Mouse (Mus musculus): ENCODE measurements around the gene Fam89b. TPM values are rescaled to one million over a fixed set of nuclear protein-coding genes. Genes with fewer than 3 reads are reported as not detected.

Fam89b gene
- polyA plus RNA-seq, 1 experiment from 2014 or later = 47.0 TPM

- Histone ChIP-seq H3K4me1 (replicated peaks) (peaks cover 28% of the 10 kb centered on the region), H3K27me3 (peaks cover 48% of the 10 kb centered on the region), H3K36me3 (peaks cover 7% of the 10 kb centered on the region), H3K4me3 (replicated peaks) (no peak overlapping the region), H3K27ac (no peak overlapping the region), H3K9me3 (replicated peaks) (no peaks in the 10 kb centered on the region), H3K9ac (no peak overlapping the region; the same call in 1 of the 2 replicates), H3K4me2 (no peak overlapping the region)
- 64% methylated on average over 9 of the region's 9 CpGs for WGBS (ENCODE audit: insufficient replicate concordance)
- DNase-seq = no peak
- no peak for ATAC-seq (ENCODE audit: low read depth)
Measured at GRCm38 (mm10) chr19:5734325-5734724, 4.9 kb upstream of the Fam89b start.

DNA sequence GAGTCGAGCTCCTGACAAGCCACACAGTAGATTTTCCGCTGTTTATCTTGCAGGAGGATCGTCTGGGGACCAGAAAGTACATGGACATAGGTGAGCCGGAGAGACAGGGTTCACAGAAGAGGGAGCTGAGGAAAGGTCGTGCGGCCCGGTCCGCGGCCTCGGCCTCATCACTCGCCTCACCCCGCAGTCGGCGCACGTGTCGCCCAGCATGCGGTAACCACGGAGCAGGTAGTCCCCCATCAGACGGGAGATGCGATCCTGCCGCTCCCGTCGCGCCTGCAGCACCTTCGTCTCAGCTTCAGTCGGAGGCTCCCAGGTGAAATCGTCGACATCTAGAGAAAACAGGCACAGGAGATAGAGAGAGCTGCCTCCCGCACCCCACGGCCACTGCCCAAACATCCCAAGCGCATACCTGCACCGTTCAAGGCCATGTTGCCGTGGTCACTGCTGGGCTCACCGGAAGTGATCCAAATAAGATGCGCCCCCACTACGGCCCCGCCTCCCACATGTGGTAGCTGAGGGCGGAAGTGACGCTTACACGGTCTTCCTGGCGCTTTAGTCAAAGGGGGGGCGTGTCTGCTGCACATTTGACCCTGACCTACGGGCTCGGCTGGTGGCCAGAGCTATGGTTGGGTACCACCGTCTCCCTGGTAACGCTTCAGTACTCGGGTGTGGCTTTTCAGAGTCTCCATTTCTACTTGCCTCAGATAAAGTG is 2.0 kb upstream of the Fam89b start:
- peak overlapping the region; percentile 71 for H3K27ac ChIP-seq
- H3K4me2 ChIP-seq = peak overlapping the region; percentile 91
- peaks cover 25% of the 10 kb centered on the region for H3K27me3 ChIP-seq
- ATAC-seq (ENCODE audit: low read depth) (peak; percentile 41), DNase-seq (peak; percentile 87)
- H3K4me1 ChIP-seq (replicated peaks) = peaks cover 55% of the 10 kb centered on the region
- H3K9me3 ChIP-seq (replicated peaks) = no peaks in the 10 kb centered on the region
- peak overlapping the region; percentile 100 for H3K9ac ChIP-seq
- H3K4me3 ChIP-seq (replicated peaks) = peak overlapping the region; percentile 99
- peaks cover 12% of the 10 kb centered on the region for H3K36me3 ChIP-seq
- WGBS (ENCODE audit: insufficient replicate concordance) = 1% methylated on average over 47 of the region's 47 CpGs

DNA sequence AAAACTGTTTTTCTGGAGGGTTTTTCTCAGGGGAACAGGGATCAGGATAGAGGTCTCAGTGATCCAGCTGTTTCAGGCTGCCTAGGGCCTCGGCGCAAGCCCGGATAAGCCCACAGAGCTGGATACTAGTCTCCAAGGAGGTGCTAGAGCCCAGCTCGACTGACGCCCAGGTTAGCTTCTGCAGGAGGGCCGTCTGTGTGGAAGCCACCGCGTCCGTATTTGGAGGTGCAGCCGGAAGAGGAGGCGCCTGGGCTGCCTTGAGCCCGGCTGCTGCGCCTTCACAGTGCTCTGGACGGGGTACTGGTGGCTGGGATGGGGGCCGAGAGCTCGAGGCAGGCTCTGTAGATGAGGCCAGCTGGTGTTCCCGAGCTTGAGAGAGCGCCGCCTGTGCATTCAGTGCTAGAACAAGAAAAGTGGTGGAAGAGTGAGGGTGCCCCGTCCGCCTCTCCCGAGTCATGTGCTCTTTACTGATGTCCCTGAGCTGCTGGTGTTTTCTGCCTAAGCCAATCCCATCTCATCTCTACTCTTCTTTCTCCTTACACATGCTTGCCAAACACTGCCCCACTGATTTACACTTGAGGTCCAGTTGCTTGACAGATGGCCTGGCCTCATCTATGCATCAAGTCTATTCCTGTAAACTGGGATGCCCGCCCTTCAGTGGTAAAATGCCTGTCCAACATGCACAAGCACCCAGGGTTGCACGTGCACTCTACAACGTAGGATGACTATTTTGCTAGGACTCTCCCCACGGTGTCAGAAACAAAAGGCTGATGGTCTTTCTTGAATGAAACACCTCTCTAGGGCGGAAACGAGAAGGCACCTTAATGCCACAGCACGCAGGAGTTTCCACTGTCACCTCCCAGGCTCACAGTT is 1.1 kb upstream of the Fam89b start:
- no peak for DNase-seq
- Histone ChIP-seq H3K27me3 (peaks cover 18% of the 10 kb centered on the region), H3K4me2 (peak overlapping the region; percentile 91), H3K27ac (peak overlapping the region; percentile 99), H3K36me3 (peaks cover 12% of the 10 kb centered on the region), H3K4me3 (replicated peaks) (peak overlapping the region; percentile 99), H3K9ac (peak overlapping the region; percentile 100), H3K4me1 (replicated peaks) (peaks cover 57% of the 10 kb centered on the region), H3K9me3 (replicated peaks) (no peaks in the 10 kb centered on the region)
- 73% methylated on average over 29 of the region's 29 CpGs for WGBS (ENCODE audit: insufficient replicate concordance)
- ATAC-seq (ENCODE audit: low read depth) = no peak

- H3K27me3 ChIP-seq = peaks cover 3% of the 10 kb centered on the region
- peak overlapping the region; percentile 91 for H3K4me2 ChIP-seq
- DNase-seq = no peak
- peak overlapping the region; percentile 99 for H3K4me3 ChIP-seq (replicated peaks)
- peak overlapping the region; percentile 100 for H3K9ac ChIP-seq
- H3K9me3 ChIP-seq (replicated peaks) = no peaks in the 10 kb centered on the region
- peaks cover 69% of the 10 kb centered on the region for H3K4me1 ChIP-seq (replicated peaks)
- peaks cover 18% of the 10 kb centered on the region for H3K36me3 ChIP-seq
- H3K27ac ChIP-seq = peak overlapping the region; percentile 99
- WGBS (ENCODE audit: insufficient replicate concordance) = 11% methylated on average over 37 of the region's 37 CpGs
- ATAC-seq (ENCODE audit: low read depth) = no peak
Measured at GRCm38 (mm10) chr19:5728631-5729443, 616 bp downstream of the Fam89b start.

DNA sequence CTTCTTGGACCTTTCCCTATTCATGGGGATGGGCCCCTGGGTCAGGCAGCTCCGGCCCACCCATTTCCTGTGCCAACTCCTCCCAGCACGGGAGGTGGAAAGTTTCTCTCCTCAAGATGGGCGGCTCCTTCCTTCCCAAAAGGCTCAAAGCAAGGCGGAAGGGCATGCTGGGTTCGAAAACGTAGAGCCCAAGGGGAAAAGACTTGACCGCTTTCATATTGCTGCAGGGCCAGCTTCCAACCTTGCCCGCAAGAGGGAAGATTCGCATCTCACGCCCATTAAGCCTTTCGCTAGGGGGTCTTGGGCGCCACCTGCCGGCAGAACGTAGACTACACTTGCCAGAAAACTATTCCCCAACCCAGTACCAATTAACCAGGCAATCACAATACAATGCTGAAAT is 1.8 kb downstream of the Fam89b start:
- peaks cover 29% of the 10 kb centered on the region for H3K36me3 ChIP-seq
- no peak for ATAC-seq (ENCODE audit: low read depth)
- no peaks in the 10 kb centered on the region for H3K9me3 ChIP-seq (replicated peaks)
- peak overlapping the region; percentile 91 for H3K4me2 ChIP-seq
- H3K4me1 ChIP-seq (replicated peaks) = peaks cover 80% of the 10 kb centered on the region
- no peaks in the 10 kb centered on the region for H3K27me3 ChIP-seq
- H3K9ac ChIP-seq = peak overlapping the region; percentile 100
- H3K27ac ChIP-seq = peak overlapping the region; percentile 99
- WGBS (ENCODE audit: insufficient replicate concordance) = 2% methylated on average over 14 of the region's 14 CpGs
- peak overlapping the region; percentile 99 for H3K4me3 ChIP-seq (replicated peaks)
- DNase-seq = peak; percentile 81

DNA sequence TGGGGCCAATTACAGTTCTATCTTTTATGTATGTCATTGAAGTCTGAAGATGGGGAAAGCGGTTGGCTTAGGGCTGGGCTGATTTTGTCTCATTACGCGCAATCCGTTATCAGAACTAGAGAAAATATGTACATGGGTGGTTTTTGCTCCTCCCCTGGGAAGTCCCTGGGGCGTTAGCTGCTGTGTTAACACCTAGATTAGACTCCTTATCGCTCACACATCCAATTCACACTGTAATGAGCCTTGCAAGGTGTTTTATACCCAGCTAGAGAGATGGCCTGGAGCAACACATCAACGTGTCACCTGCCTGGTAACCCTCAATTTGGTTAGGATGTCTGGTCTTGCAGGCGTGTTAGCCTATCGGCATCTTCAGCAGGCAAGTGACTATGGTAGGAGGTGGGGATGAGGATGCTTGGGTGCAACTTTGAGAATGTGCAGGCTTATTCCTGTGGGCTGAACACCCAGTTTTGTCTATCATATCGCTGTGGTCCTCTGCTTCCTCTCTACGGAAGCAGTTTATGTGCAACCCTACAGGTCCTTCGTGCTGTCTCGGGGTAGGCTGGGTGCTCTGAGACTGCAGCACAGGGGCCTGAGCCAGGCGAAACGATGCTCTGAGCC is 2.4 kb downstream of the Fam89b start:
- peak overlapping the region; percentile 91 for H3K4me2 ChIP-seq
- 12% methylated on average over 15 of the region's 15 CpGs for WGBS (ENCODE audit: insufficient replicate concordance)
- H3K9ac ChIP-seq = peak overlapping the region; percentile 100
- H3K36me3 ChIP-seq = peaks cover 36% of the 10 kb centered on the region
- no peaks in the 10 kb centered on the region for H3K27me3 ChIP-seq
- H3K4me3 ChIP-seq (replicated peaks) = peak overlapping the region; percentile 99
- no peaks in the 10 kb centered on the region for H3K9me3 ChIP-seq (replicated peaks)
- peak; percentile 62 for ATAC-seq (ENCODE audit: low read depth)
- peak overlapping the region; percentile 99 for H3K27ac ChIP-seq
- H3K4me1 ChIP-seq (replicated peaks) = peaks cover 84% of the 10 kb centered on the region
- peak; percentile 80 for DNase-seq

- peak; percentile 25 for ATAC-seq (ENCODE audit: low read depth)
- peaks cover 84% of the 10 kb centered on the region for H3K4me1 ChIP-seq (replicated peaks)
- H3K4me3 ChIP-seq (replicated peaks) = peak within 1 kb of the TSS; percentile 99
- H3K9ac ChIP-seq = peak within 1 kb of the TSS; percentile 100
- no peaks in the 10 kb centered on the region for H3K27me3 ChIP-seq
- H3K9me3 ChIP-seq (replicated peaks) = no peaks in the 10 kb centered on the region
- peaks cover 47% of the 10 kb centered on the region for H3K36me3 ChIP-seq
- H3K27ac ChIP-seq = peak within 1 kb of the TSS; percentile 99
- WGBS (ENCODE audit: insufficient replicate concordance) = 2% methylated on average over 49 of the region's 49 CpGs
- peak; percentile 64 for DNase-seq
- H3K4me2 ChIP-seq = peak within 1 kb of the TSS; percentile 91
Measured at GRCm38 (mm10) chr19:5725767-5726515, 3.5 kb downstream of the Fam89b start, which contains the start of gene Ehbp1l1. Gene Ehbp1l1, minus strand, starts transcription at chr19:5726317.

DNA sequence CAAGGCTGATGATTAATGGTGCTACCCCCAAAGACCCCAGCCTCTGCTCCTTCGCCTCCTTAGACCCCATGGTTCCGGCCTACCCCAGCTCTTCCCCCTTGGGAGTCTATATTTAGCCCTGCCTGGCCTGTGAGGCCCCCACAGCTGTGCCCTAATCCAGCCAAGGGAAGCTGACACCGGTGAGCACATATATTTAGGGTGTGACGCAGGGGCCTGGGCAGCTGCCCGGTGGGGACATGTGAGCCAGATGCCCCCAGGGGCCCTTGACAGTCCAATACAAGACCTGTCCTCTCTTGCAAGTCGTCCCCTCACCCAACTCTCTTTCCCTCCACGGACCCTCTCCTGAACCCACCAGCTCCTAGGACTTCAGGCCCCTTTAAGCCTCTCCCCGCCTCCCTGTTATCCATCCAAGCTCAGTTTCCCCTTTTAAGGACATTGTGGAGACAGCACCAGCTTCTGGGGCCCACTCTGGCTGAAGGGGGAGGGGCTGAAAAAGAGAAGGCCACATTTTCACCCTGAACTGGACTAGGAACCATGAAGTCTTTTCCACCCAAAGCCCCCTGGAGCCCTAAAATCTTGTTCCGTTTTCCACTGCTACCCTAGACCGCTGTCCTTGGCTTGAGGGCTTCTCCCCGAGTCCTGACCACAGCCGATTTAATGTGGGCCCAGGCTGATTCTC is 4.3 kb downstream of the Fam89b start:
- Histone ChIP-seq H3K27me3 (no peaks in the 10 kb centered on the region), H3K36me3 (peaks cover 51% of the 10 kb centered on the region), H3K4me1 (replicated peaks) (peaks cover 84% of the 10 kb centered on the region), H3K4me3 (replicated peaks) (peak overlapping the region; percentile 99), H3K27ac (peak overlapping the region; percentile 99), H3K4me2 (peak overlapping the region; percentile 91), H3K9me3 (replicated peaks) (no peaks in the 10 kb centered on the region), H3K9ac (peak overlapping the region; percentile 100)
- ATAC-seq (ENCODE audit: low read depth) (peak; percentile 7), DNase-seq (peak; percentile 38)
- WGBS (ENCODE audit: insufficient replicate concordance) = 7% methylated on average over 12 of the region's 12 CpGs

DNA sequence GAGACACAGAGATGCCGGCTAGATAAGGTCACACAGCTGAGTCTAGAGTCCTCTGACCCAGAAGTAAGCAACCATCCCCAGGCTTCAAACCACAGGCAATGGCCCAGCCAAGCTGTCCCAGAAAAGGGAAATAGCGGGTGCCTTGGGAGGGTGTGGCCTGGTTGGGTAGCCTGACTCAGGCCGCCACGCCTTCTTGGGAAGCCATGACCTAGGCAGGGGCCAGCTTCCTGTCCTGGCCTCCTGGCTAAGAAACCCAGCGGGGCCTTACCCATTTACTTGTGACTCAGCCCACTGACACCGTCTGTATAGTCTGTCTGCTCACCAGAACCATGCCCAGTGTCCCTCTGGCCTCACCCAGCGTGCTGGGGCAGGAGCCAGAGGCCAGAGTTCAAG is 4.9 kb downstream of the Fam89b start:
- Histone ChIP-seq H3K9ac (peak overlapping the region; percentile 100), H3K9me3 (replicated peaks) (no peaks in the 10 kb centered on the region), H3K36me3 (peaks cover 54% of the 10 kb centered on the region), H3K4me1 (replicated peaks) (peaks cover 84% of the 10 kb centered on the region), H3K4me3 (replicated peaks) (peak overlapping the region; percentile 99), H3K27ac (peak overlapping the region; percentile 99), H3K27me3 (no peaks in the 10 kb centered on the region), H3K4me2 (peak overlapping the region; percentile 91)
- DNase-seq (peak; percentile 84), ATAC-seq (ENCODE audit: low read depth) (peak; percentile 64)
- WGBS (ENCODE audit: insufficient replicate concordance) = 14% methylated on average over 7 of the region's 7 CpGs
